Mouse (Mus musculus): ENCODE results near the gene Rara.

DNA sequence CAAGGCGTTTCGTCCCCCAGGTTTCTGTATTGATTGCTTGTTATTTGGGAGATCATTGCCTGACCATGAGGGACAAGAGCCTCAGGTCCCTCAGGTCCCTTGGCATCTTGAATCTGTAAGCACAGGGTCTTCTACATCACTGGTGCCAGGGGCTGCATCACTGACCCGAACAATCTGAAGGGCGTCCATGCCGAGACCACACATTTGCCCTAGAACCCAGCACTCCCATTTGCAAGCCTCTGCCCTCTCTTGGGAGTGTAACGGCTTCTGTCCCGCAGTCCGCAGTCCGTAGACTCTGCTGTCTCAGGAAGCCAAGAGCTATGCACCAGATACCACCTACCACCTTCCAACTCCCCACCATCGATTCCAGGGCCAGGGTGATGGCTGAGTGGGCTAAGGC lies 28.7 kb downstream of the Rara start:
- TF ChIP-seq CTCF (IDR thresholded peaks at IDR 0.05; ENCODE audit: low read depth) (no peak), EP300 (optimal IDR thresholded peaks at IDR 0.05) (no peak)

Data from stomach, postnatal 0 days (tissue).